Mouse (Mus musculus) heart, embryonic 14.5 days (tissue): ENCODE measurements around the gene Nxpe3. TPM values are rescaled to one million over a fixed set of nuclear protein-coding genes. Genes with fewer than 3 reads are reported as not detected.

Source experiments
- ATAC-seq: fragments of 200-750 bp; cut with Nextera tagmentation; 2 replicates; pipeline ENCODE4 v1.8.0; 2017; ENCODE audit warnings: low read depth, moderate TSS enrichment; ENCODE audit not compliant: insufficient number of reproducible peaks, insufficient read depth, low FRiP score
- H3K27ac ChIP-seq, 2 experiments: fragments of 200-500 bp in 1 of 2; fragments of 300-500 bp in 1 of 2; sonication (generic) in 1 of 2; replicated peaks in 1 of 2; 2 replicates each; pipeline ENCODE4 v1.5.1; 2012 to 2014; ENCODE audit warnings: low read depth in 2 of 2, low read length in 2 of 2, control low read depth in 1 of 2, mild to moderate bottlenecking in 1 of 2, mixed read lengths in 1 of 2; ENCODE audit not compliant: control insufficient read depth in 1 of 2, insufficient read depth in 1 of 2
- H3K27me3 ChIP-seq: fragments of 300-500 bp; sonication (generic); 2 replicates; pipeline ENCODE4 v1.6.1; 2014; ENCODE audit warnings: mild to moderate bottlenecking, low read length, control low read depth; ENCODE audit not compliant: control insufficient read depth, insufficient read depth
- H3K36me3 ChIP-seq: fragments of 300-500 bp; sonication (generic); 2 replicates; pipeline ENCODE4 v1.6.1; 2014; ENCODE audit warnings: mild to moderate bottlenecking, control low read depth, low read length, mixed read lengths; ENCODE audit not compliant: control insufficient read depth, insufficient read depth
- H3K4me1 ChIP-seq, 2 experiments: fragments of 200-500 bp in 1 of 2; fragments of 300-500 bp in 1 of 2; sonication (generic) in 1 of 2; 2 replicates each; pipeline ENCODE4 v1.6.1; 2012 to 2014; ENCODE audit warnings: low read length in 2 of 2, control low read depth in 1 of 2, mixed read lengths in 1 of 2; ENCODE audit not compliant: control insufficient read depth in 2 of 2, insufficient read depth in 2 of 2
- H3K4me2 ChIP-seq: fragments of 300-500 bp; sonication (generic); 2 replicates; pipeline ENCODE4 v1.6.1; 2014; ENCODE audit warnings: mild to moderate bottlenecking, low read length
- H3K4me3 ChIP-seq, 2 experiments: fragments of 200-500 bp in 1 of 2; fragments of 300-500 bp in 1 of 2; sonication (generic) in 1 of 2; 2 replicates each; pipeline ENCODE4 v1.5.1; 2012 to 2014; ENCODE audit warnings: low read length in 2 of 2, mild to moderate bottlenecking in 2 of 2, control low read depth in 1 of 2, low read depth in 1 of 2, moderate library complexity in 1 of 2; ENCODE audit not compliant: control insufficient read depth in 1 of 2, insufficient read depth in 1 of 2
- H3K9ac ChIP-seq: fragments of 300-500 bp; sonication (generic); 2 replicates; pipeline ENCODE4 v1.6.1; 2014; ENCODE audit warnings: mild to moderate bottlenecking, low read length
- H3K9me3 ChIP-seq: fragments of 300-500 bp; sonication (generic); 2 replicates; pipeline ENCODE4 v1.6.1; 2016; ENCODE audit warnings: low read length, control low read depth; ENCODE audit not compliant: control insufficient read depth
- WGBS: fragments of 180-500 bp; shearing (Covaris S2); extraction: QIAGEN DNeasy Blood & Tissue Kit; methylation state at CpG from one replicate; pipeline ENCODE4 v1.1.7; 2014; 5-methylcytosine and 5-hydroxymethylcytosine counted together
- polyA plus RNA-seq: library from polyadenylated mRNA; unstranded; fragments of >200 nt; fragmentation: Nextera tagmentation; extraction: Ambion mirVana; gene quantifications from 2 replicates; pipeline ENCODE4 v1.2.1, GENCODE M21; 2014

Nxpe3 gene
- polyA plus RNA-seq, 1 experiment from 2014 or later, result 0.72 TPM

GRCm38 (mm10) chr16:55814686-55815085 is 80.4 kb downstream of the Nxpe3 start:
- H3K36me3 ChIP-seq, result peaks cover 83% of the 10 kb centered on the region
- peaks cover 5 to 12% of the 10 kb centered on the region in 2 experiments for H3K4me1 ChIP-seq
- H3K9me3 ChIP-seq, result no peaks in the 10 kb centered on the region
- no peaks in the 10 kb centered on the region for H3K27me3 ChIP-seq
- H3K4me2 ChIP-seq, result no peak overlapping the region
- no peak overlapping the region for H3K27ac ChIP-seq
- 85% methylated on average over 6 of the region's 6 CpGs for WGBS
- H3K9ac ChIP-seq, result no peak overlapping the region
- ATAC-seq, result no peak
- no peak overlapping the region for H3K4me3 ChIP-seq

- H3K9me3 ChIP-seq, result no peaks in the 10 kb centered on the region
- H3K4me3 ChIP-seq, result no peak overlapping the region
- ATAC-seq, result no peak
- H3K27ac ChIP-seq, result no peak overlapping the region
- H3K27me3 ChIP-seq, result no peaks in the 10 kb centered on the region
- no peak overlapping the region for H3K4me2 ChIP-seq
- peaks cover 0 to 4% of the 10 kb centered on the region in 2 experiments; a peak in 2 of 4 replicates for H3K4me1 ChIP-seq
- H3K36me3 ChIP-seq, result peaks cover 83% of the 10 kb centered on the region
- H3K9ac ChIP-seq, result no peak overlapping the region
- WGBS, result 86% methylated on average over 15 of the region's 15 CpGs
These were observed 81.2 kb downstream of the Nxpe3 start for GRCm38 (mm10) chr16:55813916-55814315.

- H3K36me3 ChIP-seq, result peaks cover 62% of the 10 kb centered on the region
- ATAC-seq, result no peak
- WGBS, result 85% methylated on average over 6 of the region's 6 CpGs
- H3K27ac ChIP-seq, result no peak overlapping the region
- H3K9ac ChIP-seq, result no peak overlapping the region
- peaks cover 3 to 4% of the 10 kb centered on the region in 2 experiments; a peak in 2 of 4 replicates for H3K4me1 ChIP-seq
- H3K27me3 ChIP-seq, result no peaks in the 10 kb centered on the region
- H3K4me2 ChIP-seq, result no peak overlapping the region
- H3K9me3 ChIP-seq, result no peaks in the 10 kb centered on the region
- H3K4me3 ChIP-seq, result no peak overlapping the region
These were observed 83.3 kb downstream of the Nxpe3 start for GRCm38 (mm10) chr16:55811792-55812191.

- peaks cover 44% of the 10 kb centered on the region for H3K36me3 ChIP-seq
- ATAC-seq, result no peak
- 91% methylated on average over 9 of the region's 9 CpGs for WGBS
- no peak overlapping the region for H3K27ac ChIP-seq
- H3K27me3 ChIP-seq, result no peaks in the 10 kb centered on the region
- no peak overlapping the region for H3K4me2 ChIP-seq
- no peaks in the 10 kb centered on the region for H3K9me3 ChIP-seq
- no peak overlapping the region for H3K9ac ChIP-seq
- peaks cover 3 to 4% of the 10 kb centered on the region in 2 experiments; a peak in 2 of 4 replicates for H3K4me1 ChIP-seq
- H3K4me3 ChIP-seq, result no peak overlapping the region
These were observed 85.1 kb downstream of the Nxpe3 start for GRCm38 (mm10) chr16:55809779-55810514.

GRCm38 (mm10) chr16:55809345-55809744 is 85.7 kb downstream of the Nxpe3 start:
- 93% methylated on average over 6 of the region's 6 CpGs for WGBS
- no peak overlapping the region for H3K27ac ChIP-seq
- no peak overlapping the region for H3K4me2 ChIP-seq
- peaks cover 3 to 4% of the 10 kb centered on the region in 2 experiments; a peak in 2 of 4 replicates for H3K4me1 ChIP-seq
- no peaks in the 10 kb centered on the region for H3K27me3 ChIP-seq
- ATAC-seq, result no peak
- H3K4me3 ChIP-seq, result no peak overlapping the region
- peaks cover 38% of the 10 kb centered on the region for H3K36me3 ChIP-seq
- no peaks in the 10 kb centered on the region for H3K9me3 ChIP-seq
- H3K9ac ChIP-seq, result no peak overlapping the region

- H3K9me3 ChIP-seq, result no peaks in the 10 kb centered on the region
- H3K4me1 ChIP-seq, result peaks cover 3 to 4% of the 10 kb centered on the region in 2 experiments; a peak in 2 of 4 replicates
- ATAC-seq, result no peak
- H3K27ac ChIP-seq, result no peak overlapping the region
- WGBS, result 14% methylated on average over 6 of the region's 6 CpGs
- peaks cover 19% of the 10 kb centered on the region for H3K36me3 ChIP-seq
- H3K9ac ChIP-seq, result no peak overlapping the region
- no peaks in the 10 kb centered on the region for H3K27me3 ChIP-seq
- H3K4me3 ChIP-seq, result no peak overlapping the region
- no peak overlapping the region for H3K4me2 ChIP-seq
These were observed 87.6 kb downstream of the Nxpe3 start for GRCm38 (mm10) chr16:55807505-55807932.

- H3K27ac ChIP-seq, result no peak overlapping the region
- no peak overlapping the region for H3K4me3 ChIP-seq
- WGBS, result 42% methylated on average over 1 of the region's 1 CpGs
- H3K9me3 ChIP-seq, result no peaks in the 10 kb centered on the region
- ATAC-seq, result no peak
- H3K4me1 ChIP-seq, result peaks cover 3 to 4% of the 10 kb centered on the region in 2 experiments; a peak in 2 of 4 replicates
- H3K36me3 ChIP-seq, result no peaks in the 10 kb centered on the region
- no peaks in the 10 kb centered on the region for H3K27me3 ChIP-seq
- no peak overlapping the region for H3K9ac ChIP-seq
- no peak overlapping the region for H3K4me2 ChIP-seq
These were observed 90.3 kb downstream of the Nxpe3 start for GRCm38 (mm10) chr16:55804799-55805198.
